Mouse (Mus musculus) megakaryocyte progenitor cell, adult 5-6 weeks (primary cell): ENCODE measurements around the gene Calr4. TPM values are rescaled to one million over a fixed set of nuclear protein-coding genes. Genes with fewer than 3 reads are reported as not detected.
A peak's percentile ranks its signal among the peaks of the same experiment; 100 is the strongest.

Experiments
- ATAC-seq: replicated peaks from 2 replicates; pipeline ENCODE4 v1.8.0; 2016; ENCODE audit warnings: mild to moderate bottlenecking, moderate TSS enrichment, inconsistent platforms; ENCODE audit not compliant: poor library complexity
- total RNA-seq, 2 experiments: library from RNA; stranded (forward) in 1 of 2; stranded (reverse) in 1 of 2; fragments of 157-497, 149-512 nt in 1 of 2; fragments of 200-1000 nt in 1 of 2; gene quantifications; 2 replicates each; pipeline versions ENCODE4 v1.2.3 to v1.2.4; 2015 to 2017

The Calr4 gene
- total RNA-seq, 2 experiments from 2014 or later, result not detected

DNA sequence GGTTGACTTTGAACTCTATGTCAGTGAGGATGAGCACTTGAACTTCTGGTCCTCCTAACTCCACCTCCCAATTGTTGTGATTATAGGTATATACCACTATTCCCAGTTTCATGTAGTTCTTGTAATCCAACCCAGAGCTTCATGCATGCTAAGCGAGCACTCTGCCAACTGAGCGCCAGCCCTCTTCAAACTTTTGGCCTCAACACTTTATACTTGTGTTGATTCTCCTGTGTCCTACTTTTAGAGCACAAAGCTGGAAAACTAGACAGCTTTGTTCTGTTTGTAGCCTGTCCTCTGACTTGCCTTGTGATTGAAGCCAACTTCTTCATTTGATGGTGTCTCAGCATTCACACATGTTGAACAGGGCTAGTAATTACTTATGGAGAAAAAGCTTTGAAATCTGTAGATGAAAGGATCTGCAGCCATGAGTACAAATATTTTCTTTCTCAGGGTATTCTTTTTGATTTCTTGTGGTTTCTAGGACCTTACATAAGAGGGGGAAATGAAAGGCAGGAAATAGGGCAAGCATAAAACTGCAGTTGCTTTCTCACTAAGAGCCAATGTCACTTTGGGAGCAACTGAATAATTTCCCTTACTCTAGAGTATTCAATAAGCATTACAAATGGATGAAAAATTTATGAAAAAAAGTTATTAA is 39.4 kb downstream of the Calr4 start:
- ATAC-seq, result no peak

DNA sequence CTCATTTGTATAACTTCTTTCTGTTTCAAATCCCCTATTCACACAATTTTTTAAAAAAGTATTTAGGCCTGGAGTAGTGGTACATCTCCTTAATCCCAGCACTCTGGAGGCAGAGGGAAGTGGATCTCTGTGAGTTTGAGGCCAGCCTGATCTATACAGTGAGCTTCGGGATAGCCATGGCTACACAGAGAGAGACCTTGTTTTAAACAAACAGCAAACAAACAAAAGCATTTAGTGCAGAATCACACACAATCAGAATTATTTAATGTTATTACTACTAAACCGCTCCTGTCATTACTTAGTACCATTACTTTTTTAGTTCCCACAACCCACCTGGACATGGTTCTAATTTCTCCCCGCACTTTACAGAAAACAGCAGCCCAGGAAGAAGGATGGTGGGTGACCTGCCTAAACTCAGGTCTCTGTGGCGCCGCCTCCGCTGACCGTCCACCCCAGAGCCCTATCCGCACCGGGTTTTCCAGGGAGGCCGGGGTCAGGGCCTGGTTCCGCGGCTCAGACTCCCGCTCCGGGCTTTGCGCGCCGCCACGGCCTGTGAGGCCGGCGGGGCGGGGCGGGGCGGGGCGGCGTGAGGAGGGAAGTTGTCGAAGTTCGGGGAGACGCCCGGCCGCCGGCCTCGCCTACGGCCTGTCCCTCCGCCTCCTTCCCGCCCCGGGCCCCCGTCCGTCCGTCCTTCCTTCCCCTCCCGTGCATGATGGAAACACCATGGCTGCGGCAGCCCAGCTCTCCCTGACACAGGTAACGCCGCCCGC is 45.6 kb downstream of the Calr4 start, which contains the start of gene Eps15:
Gene Eps15 (plus strand): TSS at position 580 of the 770 bp plus-strand sequence.
- peak; percentile 92 for ATAC-seq

DNA sequence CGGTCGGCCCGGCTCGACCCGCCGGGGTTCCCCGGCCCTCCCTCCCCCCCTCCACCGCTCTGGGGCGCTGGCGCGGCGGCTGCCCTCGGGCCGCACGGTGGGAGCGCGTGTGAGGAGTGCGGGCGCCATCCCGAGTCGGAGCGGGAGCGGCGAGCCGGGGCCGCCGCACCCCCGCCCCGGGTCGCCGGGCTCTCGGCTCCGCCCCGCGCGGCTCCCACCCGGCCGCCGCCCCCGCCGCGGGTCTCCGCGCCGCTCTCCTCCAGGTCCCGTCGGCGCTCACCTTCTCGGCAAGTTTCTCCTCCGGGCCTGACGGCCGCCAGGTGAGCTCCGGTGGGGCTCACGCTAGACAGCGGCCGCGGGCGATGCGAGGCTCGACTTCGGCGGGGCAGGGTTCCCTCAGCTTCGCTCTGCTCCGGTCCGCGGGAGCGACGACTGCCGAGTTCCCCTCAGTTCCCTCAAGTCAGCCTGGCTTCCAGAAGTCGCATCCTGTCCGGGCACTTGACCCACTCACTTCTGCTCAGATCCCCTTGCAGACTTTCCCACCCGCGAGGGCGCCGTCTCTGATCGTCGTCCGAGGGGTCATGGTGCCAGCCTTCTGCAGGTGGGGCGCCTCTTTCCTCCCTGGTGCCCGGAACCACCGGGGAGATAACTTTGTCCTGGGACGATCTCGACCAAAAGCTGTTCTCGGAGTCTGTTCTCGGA is 46.3 kb downstream of the Calr4 start:
- peak; percentile 24 for ATAC-seq

GRCm38 (mm10) chr4:109281161-109281560 is 46.9 kb downstream of the Calr4 start:
- no peak for ATAC-seq

GRCm38 (mm10) chr4:109281946-109282345 is 47.7 kb downstream of the Calr4 start:
- no peak for ATAC-seq

GRCm38 (mm10) chr4:109294629-109295028 is 60.3 kb downstream of the Calr4 start:
- no peak for ATAC-seq

GRCm38 (mm10) chr4:109296510-109296909 is 62.2 kb downstream of the Calr4 start:
- peak; percentile 58; the same call in 1 of the 2 replicates for ATAC-seq

GRCm38 (mm10) chr4:109299136-109299535 is 64.9 kb downstream of the Calr4 start:
- ATAC-seq, result no peak

Other genes starting within 250 kb of the Calr4 start
- gene Nrd1, start 233.8 kb upstream of the Calr4 start, total RNA-seq (2015), result 122 and 166 TPM in 2 replicates
- 98.6 and 103 TPM in 2 replicates for gene Nrd1, start 233.8 kb upstream of the Calr4 start, total RNA-seq (2017)
- 77.4 and 99.6 TPM in 2 replicates for gene Osbpl9, start 32.2 kb upstream of the Calr4 start, total RNA-seq (2015)
- 61.7 and 64.3 TPM in 2 replicates for gene Osbpl9, start 32.2 kb upstream of the Calr4 start, total RNA-seq (2017)
- gene Eps15, start 45.8 kb downstream of the Calr4 start, total RNA-seq (2015), result 57.6 and 60.4 TPM in 2 replicates
- gene Eps15, start 45.8 kb downstream of the Calr4 start, total RNA-seq (2017), result 36.5 and 43.3 TPM in 2 replicates
- gene Ttc39a, start 172.1 kb downstream of the Calr4 start, total RNA-seq (2015), result 0.64 and 1.2 TPM in 2 replicates
- 0.98 and 4.0 TPM in 2 replicates for gene Ttc39a, start 172.1 kb downstream of the Calr4 start, total RNA-seq (2017)